Mouse (Mus musculus) lung, adult 18-20 months (tissue): ENCODE measurements at regions not wholly inside any gene's neighbourhood (a gene's known extent, or its start where the extent isn't known, plus 50 kb on each side); places are given as distances from the start of the nearest gene placed in this dataset.

Source experiments
- DNase-seq, 2 experiments: peaks; one replicate each; pipeline ENCODE4 v3.0.0; 2022; ENCODE audit warnings: mixed read lengths in 2 of 2

DNA sequence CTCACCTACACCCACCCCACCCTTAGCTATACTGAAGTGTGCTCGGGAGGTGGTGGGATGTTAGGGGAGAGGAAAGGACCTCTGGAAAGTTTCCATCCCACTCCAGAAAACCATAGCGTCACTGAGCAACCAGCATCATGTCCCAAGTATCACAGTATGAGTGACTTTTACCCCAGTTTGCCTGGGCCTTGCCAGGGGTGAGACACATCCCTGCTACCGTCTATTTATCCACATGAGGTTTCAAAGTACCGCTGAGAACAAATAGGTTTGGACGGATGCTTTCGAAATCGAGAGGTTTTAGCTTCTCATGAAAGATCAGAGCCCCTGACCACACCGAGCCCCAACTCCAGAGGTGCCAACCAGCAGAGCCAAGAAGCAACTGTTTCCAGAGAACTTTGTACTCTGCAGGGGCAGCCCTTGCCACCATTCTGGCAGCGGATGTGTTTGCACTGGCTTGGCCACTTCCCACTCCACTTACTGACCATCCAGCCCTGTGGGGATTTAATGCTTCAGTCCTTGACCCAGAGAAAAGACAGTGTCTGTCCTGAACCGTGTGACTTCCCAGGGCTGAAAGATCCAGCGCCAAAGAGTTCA is 107.3 kb upstream of the Nectin1 start:
- DNase-seq = no peak

DNA sequence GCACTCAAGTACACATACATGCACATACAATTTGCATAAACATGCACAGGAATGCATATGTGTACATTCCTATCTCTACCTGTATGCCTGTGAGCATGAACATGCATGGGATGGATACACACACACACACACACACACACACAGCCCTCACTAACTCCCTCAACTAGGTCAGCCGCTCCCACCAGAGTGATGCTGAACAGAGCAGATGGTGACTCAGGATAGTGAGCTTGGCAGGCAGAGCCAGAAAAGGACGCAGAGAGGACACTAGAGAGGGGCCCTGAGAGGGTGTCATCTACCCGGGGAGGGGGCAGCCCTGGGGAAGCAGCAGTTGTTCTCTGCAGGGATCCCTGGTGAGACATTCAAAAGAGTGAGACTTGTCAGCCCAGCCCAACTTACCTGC is 85.6 kb upstream of the Nectin1 start:
- no peak for DNase-seq

DNA sequence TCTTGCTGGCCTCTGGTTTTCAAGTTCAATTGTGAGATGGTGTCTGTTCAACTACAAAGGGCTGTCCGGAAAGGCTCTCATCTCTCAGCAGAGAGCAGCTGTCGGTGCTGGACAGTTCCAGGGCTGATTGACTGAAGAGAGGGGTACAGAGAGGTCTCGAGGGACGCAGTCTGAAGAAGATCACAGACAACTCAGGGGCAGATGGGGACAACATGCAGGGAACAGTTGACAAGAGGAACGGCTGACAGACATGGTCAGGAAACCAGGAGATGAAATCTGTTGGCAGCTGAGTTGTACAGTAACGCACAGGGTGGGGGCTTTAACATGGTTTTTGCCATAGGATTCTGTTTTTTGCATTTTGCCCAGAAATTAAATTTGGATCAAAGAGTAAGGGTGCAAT is 84.5 kb upstream of the Nectin1 start:
- no peak for DNase-seq

DNA sequence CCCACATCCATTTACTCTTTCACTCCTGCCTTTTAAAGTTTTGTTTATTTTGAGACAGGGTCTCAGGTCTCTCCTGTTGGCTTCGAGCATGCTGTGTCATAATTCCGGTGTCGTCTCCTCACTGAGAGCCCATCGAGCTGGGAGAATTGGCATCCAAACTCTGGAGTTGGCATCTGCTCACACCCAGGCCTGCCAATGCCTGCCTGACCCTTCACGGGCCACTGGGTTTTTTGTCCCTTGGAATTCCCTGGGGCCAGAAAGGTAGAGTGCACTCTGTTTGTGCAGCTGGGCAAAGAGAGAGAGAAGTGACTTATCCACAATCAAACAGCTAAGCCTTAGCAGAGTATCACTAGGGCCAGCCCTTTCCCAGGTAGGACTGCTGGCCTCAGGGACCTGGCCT is 83.6 kb upstream of the Nectin1 start:
- no peak for DNase-seq

DNA sequence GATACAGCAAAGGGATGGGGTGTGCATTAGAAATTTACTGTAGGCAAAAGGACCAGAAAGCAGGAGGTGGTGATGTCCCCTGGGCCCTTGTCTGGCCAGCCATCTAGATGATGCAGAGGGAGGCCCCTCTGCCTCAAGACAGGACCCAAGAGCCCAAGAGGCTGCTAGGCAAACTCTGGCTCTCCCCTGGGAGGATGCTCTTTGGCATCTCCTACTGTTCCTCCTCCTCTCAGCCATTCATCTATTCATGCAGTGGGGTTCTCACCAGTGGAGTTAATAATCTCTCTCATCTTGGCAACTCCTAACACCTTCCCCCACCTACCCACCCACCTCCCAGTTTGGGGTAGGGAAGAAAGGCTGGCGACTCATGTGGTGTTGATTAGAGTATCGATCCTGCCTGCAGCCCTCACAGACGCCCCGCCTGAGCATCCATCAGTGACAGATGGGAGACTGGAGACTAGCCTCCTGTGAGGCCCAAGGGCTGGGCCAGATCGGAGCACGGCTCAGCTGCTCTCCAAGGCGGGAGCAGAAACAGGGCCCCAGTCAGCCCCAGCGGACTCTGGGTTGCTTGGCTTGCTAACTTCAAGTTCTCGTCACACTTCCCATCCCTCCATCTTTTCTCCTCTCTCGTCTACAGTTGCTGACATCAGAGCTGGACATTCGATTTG is 82.8 kb upstream of the Nectin1 start:
- DNase-seq = no peak

DNA sequence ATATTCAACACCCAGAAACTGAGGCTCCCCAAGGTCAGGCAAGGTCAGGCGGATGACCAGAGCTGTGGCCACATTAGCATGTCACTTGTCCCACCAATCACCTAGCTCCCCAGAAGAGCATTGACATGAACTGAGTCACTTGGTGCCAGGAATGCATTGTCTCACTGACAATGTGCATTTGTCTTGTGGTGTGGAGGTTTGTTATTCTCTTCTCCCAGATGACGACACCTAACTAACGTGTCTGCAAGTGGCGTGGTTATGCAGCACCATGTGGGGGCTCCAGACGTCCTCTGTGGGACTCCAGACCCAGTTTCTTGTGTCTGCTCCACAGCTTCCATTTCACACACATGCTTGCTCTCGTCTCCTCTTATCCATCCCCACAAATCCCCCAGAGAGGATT is 82.1 kb upstream of the Nectin1 start:
- DNase-seq = no peak

DNA sequence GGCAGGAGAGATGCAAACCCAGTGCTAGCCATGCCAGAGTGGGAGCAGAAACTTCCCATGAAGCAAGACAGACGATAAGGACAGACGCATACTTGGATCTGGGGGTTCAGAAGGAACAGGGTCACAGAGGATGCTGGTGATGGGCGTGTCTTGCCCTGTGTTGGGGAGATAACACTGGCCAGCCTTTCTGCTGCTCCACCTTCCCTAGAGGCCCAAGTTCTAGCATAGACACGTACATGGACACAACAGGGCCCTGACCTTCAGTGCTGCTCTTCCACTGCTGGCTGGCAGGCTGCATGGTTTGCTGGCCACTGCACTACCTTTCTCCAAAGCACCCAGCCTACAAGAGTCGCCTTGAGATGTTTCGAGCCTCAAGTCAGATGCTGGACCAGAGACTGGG is 76.4 kb upstream of the Nectin1 start:
- no peak for DNase-seq

DNA sequence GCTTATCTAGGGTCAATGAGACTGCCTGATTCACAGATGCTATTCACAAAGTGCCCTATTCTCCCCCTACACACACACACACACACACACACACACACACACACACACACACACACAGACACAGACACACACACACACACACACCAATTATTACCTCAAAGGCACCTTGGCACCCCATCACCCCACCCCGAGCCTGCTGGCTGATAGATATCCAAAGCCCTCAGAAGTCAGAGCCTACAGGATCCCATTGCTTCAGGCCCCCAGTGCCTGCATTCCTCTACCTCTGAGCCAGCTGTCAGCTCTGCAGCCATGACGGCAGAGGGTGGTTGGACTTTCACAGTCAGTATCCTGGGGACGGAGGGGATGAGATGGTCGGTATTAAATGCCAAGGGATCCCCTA is 75.8 kb upstream of the Nectin1 start:
- DNase-seq = no peak

DNA sequence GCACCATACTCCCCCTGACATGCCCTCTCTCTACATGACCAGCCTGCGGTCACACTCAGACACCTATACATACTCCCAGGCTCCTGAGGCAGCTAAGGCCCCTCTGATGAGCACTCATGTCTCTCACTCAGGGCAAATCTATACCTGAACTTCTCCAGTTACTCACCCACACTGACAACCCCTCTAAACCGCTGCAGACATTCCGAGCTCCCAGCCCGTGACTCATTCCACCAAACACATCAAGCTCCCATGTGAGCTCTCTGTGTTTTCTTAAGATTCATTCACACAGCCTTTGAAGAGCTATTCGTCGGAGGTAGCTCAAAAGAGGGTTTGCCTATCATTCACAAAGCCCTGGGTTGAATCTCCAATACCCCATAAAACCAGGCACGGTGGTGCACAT is 75.1 kb upstream of the Nectin1 start:
- no peak for DNase-seq

DNA sequence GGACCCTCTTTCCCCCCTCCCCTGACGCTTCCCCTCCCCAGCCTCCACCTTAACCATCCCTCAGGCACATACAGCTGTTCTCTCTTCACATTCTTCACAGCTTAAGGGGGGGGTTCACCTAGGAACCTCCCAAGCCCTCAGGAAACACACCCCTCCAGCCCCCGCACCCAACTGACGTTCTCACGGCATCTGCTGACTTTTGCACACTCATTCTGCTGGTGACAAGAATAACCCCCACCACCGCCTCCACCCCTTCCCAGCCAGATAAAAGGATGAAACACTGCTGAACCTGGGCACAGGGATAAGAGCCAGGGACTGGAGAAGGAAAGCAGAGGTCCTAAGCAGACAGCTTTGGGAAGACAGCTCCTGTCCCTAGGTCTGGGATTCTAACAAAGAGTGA is 73.2 kb upstream of the Nectin1 start:
- no peak for DNase-seq

DNA sequence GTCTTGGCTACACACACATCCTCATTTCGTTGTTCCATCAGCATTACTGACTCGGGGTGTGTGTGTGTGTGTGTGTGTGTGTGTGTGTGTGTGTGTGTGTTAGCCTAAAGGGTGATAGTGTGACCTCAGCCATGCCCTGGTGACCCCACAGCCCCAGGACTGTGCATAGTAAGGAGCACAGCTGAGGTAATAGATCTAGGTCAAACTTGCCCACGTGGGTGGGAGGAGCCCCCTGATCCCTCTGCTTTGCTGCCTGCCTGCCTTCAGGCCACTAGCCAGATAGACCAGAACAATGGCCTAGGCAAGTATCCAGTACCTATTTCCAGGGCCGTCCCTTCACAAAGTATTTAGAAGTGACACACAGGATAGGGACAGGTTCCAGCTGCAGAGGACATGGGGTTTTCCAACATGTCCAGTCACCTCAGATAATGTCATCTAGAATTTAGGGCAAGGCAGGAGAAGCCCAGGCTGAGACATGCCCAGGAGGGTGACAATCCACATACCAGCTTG is 70.6 kb upstream of the Nectin1 start:
- no peak for DNase-seq

DNA sequence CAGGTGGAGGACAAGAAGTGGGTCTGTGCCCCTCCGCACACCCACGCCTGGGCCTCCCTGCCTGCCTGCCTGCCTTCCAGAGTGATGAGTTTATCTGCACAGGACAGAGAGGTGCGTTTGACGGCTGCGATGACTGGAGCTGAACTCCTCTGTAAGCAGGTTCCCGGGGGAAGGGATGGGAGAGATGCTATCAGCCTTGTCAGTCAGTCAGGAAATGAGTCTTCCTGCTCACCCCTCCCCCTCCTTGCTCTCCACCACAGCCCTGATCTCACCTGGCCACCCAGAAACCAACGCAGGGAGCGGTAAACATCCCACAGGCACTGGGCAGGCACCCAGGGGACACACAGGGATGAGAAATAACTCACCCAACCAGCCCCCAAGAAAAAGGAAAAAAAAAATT is 69.5 kb upstream of the Nectin1 start:
- DNase-seq = no peak

DNA sequence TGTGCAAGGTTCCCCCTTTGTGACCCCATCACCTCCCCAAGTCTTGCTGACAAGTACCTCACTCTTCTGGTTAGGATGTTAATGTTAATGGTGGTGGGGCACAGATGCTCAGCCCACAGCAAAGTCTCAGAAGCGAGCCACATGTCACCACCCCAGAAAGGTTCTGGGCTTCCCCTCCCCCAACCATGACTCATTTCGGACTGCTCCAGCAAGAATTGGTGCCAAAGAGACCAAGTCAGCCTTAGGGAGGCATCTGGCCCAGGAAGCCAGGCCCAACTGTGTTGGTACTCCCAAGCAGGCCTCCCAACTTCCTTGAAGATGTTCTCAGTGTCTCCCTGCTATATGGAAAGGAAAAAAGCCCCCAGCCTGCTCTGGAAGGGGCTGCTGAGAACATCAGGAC is 67.8 kb upstream of the Nectin1 start:
- no peak for DNase-seq

DNA sequence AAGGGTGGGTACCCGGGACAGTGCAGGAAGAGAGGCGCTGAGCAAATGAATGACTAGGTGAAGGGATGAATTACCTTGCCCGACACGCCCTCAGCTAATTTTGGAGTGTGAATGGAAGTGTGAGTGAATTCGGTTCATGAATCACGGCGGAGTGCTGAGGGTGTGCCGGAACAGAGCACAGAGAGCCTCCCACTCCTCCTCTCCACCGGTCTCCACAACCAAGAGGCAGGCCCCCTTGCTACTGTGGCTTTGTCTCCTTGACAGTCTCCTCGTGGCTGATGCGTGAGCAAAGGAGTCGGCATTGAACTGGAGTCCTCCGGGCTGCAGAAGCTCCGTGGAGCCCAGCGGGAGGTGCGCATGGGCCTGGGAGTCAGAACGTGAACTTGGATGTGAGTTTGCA is 64.5 kb upstream of the Nectin1 start:
- DNase-seq = no peak

DNA sequence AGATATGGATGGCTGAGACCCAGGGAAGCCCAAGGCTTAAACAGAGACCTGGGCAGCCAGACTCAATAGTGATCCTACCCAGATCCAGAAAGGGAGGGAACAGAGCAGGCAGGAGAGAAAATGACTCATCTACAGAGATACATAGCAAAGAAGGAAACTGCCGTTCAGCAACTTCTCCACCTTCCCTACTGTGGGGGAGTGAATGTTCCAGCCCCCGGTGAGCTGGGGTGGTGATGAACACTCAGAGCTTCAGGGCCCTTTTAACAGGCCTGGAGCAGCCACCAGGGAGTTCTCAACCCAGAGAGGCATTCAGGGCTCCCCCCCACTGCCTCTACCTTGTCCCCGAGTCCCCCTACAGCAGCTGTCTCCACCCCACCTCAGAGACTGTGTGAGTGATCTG is 62.5 kb upstream of the Nectin1 start:
- no peak for DNase-seq

DNA sequence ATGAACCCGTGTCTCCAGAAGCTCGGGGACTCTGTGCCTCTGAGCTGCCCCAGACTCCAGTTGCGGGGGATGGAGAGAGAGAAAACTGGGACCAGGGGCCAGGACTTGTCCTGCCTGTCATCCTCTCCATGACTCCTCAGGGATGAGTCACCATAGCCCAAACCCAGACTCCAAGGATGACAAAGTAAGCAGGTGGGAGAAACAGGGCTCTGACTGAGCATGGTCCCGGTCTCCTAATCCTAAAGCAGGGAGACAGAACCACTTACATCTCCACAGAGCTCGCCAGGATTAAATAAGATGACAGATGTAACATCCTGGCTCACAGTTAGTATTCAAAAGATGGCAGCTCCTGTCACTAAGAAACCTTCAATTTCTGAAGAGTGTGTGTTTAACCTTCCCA is 61.7 kb upstream of the Nectin1 start:
- DNase-seq = no peak

DNA sequence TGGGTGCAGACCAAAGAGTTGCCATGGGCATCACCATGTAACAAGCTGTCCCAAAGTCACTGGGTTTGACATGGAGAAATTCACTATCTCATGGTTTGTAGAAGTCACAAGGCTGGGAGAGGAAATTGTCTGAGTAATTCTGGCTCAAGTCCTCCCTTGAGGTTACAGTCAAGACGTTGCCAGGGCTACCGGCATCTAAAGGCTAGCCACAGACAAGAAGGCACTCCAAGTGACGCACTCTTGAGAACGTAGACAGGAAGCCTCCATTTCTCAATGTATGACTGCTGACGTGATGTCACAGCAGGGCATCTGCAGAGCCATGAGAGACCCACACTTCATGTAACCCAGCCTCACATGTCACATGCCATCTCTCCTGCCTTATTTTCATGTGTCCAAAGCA is 59.2 kb upstream of the Nectin1 start:
- DNase-seq = no peak

DNA sequence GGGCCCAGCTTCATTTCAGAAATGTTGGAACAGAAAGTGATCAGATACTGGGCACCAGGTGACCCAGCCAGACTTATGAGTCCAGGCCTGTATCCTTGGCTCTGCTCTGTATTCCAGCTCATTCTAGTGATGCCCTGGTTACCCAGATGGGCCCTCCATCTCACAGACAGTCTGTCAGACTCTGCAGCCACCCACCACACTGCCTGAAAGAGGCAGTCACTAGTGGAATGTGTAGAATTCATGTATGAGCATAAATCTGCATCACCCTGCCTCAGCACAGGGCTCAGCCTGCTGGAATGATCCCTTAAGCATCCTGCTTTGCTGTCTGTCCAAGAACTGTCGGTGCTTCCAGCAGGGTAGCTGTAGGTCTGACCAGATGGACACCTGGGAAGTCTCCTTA is 51.8 kb upstream of the Nectin1 start:
- no peak for DNase-seq

DNA sequence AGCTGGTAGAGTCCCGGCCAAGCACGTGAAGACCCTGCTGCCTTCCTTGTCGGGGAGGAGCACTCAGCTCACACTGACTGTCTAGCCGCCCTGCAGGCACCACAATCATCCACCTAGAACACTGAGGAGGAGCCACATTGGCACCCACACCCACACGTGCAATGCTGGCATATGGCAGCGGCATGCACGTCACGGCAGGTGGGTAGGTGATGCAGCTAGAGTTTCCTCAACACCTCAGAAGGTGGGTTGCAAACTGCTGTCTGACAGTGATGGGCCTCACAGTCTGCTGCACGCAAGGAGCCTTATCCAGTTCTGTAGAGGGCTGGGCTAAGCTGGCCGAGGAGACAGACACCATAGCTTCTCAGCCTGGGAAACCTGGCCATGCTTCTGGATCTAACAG is 51.2 kb upstream of the Nectin1 start:
- DNase-seq = no peak
